Mouse (Mus musculus): ENCODE measurements at regions not wholly inside any gene's neighbourhood (a gene's known extent, or its start where the extent isn't known, plus 50 kb on each side); places are given as distances from the start of the nearest gene placed in this dataset.

GRCm38 (mm10) chr13:42244240-42245086 lies 56.8 kb upstream of the Edn1 start:
- peak; percentile 54 for DNase-seq (ENCODE audit: low spot score)

GRCm38 (mm10) chr13:42245753-42246409 lies 55.4 kb upstream of the Edn1 start:
- DNase-seq (ENCODE audit: low spot score): no peak

Data from left cerebral cortex, adult 11 months (tissue).